In the genomic region with DNA sequence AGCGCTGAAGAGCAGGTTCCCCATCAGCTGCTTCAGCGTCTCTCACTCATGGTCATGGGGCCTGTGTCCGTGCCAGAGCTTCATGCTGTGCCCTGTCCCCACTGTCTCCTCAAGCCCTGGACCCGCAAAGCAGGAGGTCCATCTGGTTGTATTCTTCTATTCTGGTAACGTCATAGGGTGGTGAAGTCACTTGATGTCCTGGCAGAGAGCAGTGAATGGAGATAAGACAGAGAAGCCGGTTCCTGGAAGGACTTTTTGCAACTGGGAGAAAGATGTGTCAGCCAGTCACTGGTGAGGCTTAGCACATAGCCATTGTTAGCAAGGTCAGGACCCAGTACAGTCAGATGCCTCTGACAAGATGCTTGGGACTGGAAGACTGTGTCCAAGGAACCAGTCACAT, we compare ENCODE assay signal across 19 mouse cellular contexts.
DNase-seq lines count a peak whose midpoint lies in the region; ATAC-seq lines count a peak whose summit lies in the region.
"Had no signal": no experiment of that assay in that cellular context is flagged by ENCODE, and none has a peak within 500 bp of the region (broad histone marks: within the 10 kb centered on the region; RNA-seq: fewer than 3 reads in every experiment).

No protein-coding gene starts in this region.

- WGBS in heart, embryonic 12.5 days, result 58% methylated on average over 6 of the region's 6 CpGs
- 84% methylated on average over 6 of the region's 6 CpGs for WGBS in hindbrain, embryonic 10.5 days
- 82% methylated on average over 6 of the region's 6 CpGs for WGBS in hindbrain, embryonic 16.5 days

- intact Hi-C loops in heart, postnatal 10 days (cut with DNase I), result loop anchor here (5.0 kb wide), 1 partner anchor 59 kb away; no protein-coding TSS in a partner anchor

- no peaks in the 10 kb centered on the region for H3K36me3 ChIP-seq in heart, embryonic 12.5 days
- H3K36me3 ChIP-seq in hindbrain, embryonic 10.5 days, result no peaks in the 10 kb centered on the region
- no peaks in the 10 kb centered on the region for H3K36me3 ChIP-seq in hindbrain, embryonic 16.5 days (ENCODE audit: control insufficient read depth, insufficient read depth, low read length)
- H3K36me3 ChIP-seq: embryonic facial prominence, embryonic 13.5 days; hindbrain, embryonic 12.5 days; intestine, embryonic 15.5 days had no signal

- H3K27ac ChIP-seq in heart, embryonic 12.5 days (ENCODE audit: poor library complexity, severe bottlenecking), result no peak overlapping the region
- peak overlapping the region; percentile 8; the same call in 1 of the 2 replicates for H3K27ac ChIP-seq in hindbrain, embryonic 10.5 days
- H3K27ac ChIP-seq in hindbrain, embryonic 16.5 days (ENCODE audit: low read depth, low read length), result no peak overlapping the region
- H3K27ac ChIP-seq: embryonic facial prominence, embryonic 13.5 days; forebrain, embryonic 13.5 days; gastrocnemius, adult 2 months; hindbrain, embryonic 12.5 days; hindbrain, postnatal 0 days; intestine, embryonic 15.5 days had no signal

- H3K9me3 ChIP-seq in heart, embryonic 12.5 days (replicated peaks), result no peaks in the 10 kb centered on the region
- no peaks in the 10 kb centered on the region for H3K9me3 ChIP-seq in hindbrain, embryonic 10.5 days
- no peaks in the 10 kb centered on the region for H3K9me3 ChIP-seq in hindbrain, embryonic 16.5 days (ENCODE audit: control insufficient read depth, low read length)
- H3K9me3 ChIP-seq: embryonic facial prominence, embryonic 13.5 days; forebrain, embryonic 13.5 days; hindbrain, embryonic 12.5 days; intestine, embryonic 15.5 days had no signal

- no peak for ATAC-seq in heart, embryonic 12.5 days (ENCODE audit: insufficient number of reproducible peaks, low FRiP score)
- no peak for ATAC-seq in hindbrain, embryonic 16.5 days
- ATAC-seq: forebrain, embryonic 13.5 days; hindbrain, postnatal 0 days; intestine, embryonic 15.5 days had no signal

- H3K27me3 ChIP-seq in heart, embryonic 12.5 days (replicated peaks), result peaks cover 6% of the 10 kb centered on the region; the same call in 1 of the 2 replicates
- H3K27me3 ChIP-seq in hindbrain, embryonic 10.5 days (ENCODE audit: insufficient read depth, poor library complexity, severe bottlenecking), result peaks cover 93% of the 10 kb centered on the region
- no peaks in the 10 kb centered on the region for H3K27me3 ChIP-seq in hindbrain, embryonic 16.5 days (replicated peaks; ENCODE audit: control insufficient read depth, insufficient read depth, low read length)

- no peak overlapping the region for H3K9ac ChIP-seq in heart, embryonic 12.5 days
- H3K9ac ChIP-seq in hindbrain, embryonic 16.5 days (ENCODE audit: low read depth, low read length), result no peak overlapping the region
- H3K9ac ChIP-seq: embryonic facial prominence, embryonic 13.5 days; forebrain, embryonic 13.5 days; hindbrain, embryonic 12.5 days; intestine, embryonic 15.5 days had no signal

- DNase-seq in heart, adult 11 months, result peak; percentile 96
- DNase-seq in hindbrain, embryonic 10.5 days (ENCODE audit: low spot score), result no peak
- peak; percentile 36 for DNase-seq in NIH3T3 (ENCODE audit: low read depth)
- peak; percentile 56 to 61 for DNase-seq in heart, postnatal 10 days
- DNase-seq in right cerebral cortex, adult 18-20 months, result no peak
- DNase-seq in spleen, postnatal 10 days (ENCODE audit: low spot score in 2 of 2), result no peak
- DNase-seq: adrenal gland, postnatal 14 days; cerebellum, adult 11-12 months; cerebellum, adult 9-10 months; gastrocnemius, adult 2 months; gastrocnemius, postnatal 25 days; kidney, adult 18-20 months had no signal

- no peak overlapping the region for H3K4me2 ChIP-seq in heart, embryonic 12.5 days
- H3K4me2 ChIP-seq in hindbrain, embryonic 16.5 days (ENCODE audit: low read length), result no peak overlapping the region
- H3K4me2 ChIP-seq: embryonic facial prominence, embryonic 13.5 days; forebrain, embryonic 13.5 days; hindbrain, embryonic 12.5 days; intestine, embryonic 15.5 days had no signal

- H3K4me1 ChIP-seq in heart, embryonic 12.5 days (replicated peaks), result peaks cover 17% of the 10 kb centered on the region
- peaks cover 60% of the 10 kb centered on the region for H3K4me1 ChIP-seq in hindbrain, embryonic 10.5 days (replicated peaks)
- no peaks in the 10 kb centered on the region; the same call in 1 of the 2 replicates for H3K4me1 ChIP-seq in hindbrain, embryonic 16.5 days (ENCODE audit: control insufficient read depth, insufficient read depth, low read depth, low read length)
- H3K4me1 ChIP-seq: forebrain, embryonic 13.5 days had no signal

- no peak overlapping the region for H3K4me3 ChIP-seq in heart, embryonic 12.5 days
- no peak overlapping the region for H3K4me3 ChIP-seq in hindbrain, embryonic 10.5 days
- H3K4me3 ChIP-seq in hindbrain, embryonic 16.5 days (ENCODE audit: low read length), result no peak overlapping the region
- H3K4me3 ChIP-seq: embryonic facial prominence, embryonic 13.5 days; forebrain, embryonic 13.5 days; gastrocnemius, adult 2 months; hindbrain, embryonic 12.5 days; intestine, embryonic 15.5 days had no signal

Comparison
In these comparisons a context has a peak if more than half of its experiments do, and no peak if none do; other contexts are left out.
1. DNase-seq: peak in heart, adult 11 months (single experiment), NIH3T3 (single experiment) and heart, postnatal 10 days (2 of 2); none in hindbrain, embryonic 10.5 days (single experiment), right cerebral cortex, adult 18-20 months (single experiment) and spleen, postnatal 10 days (0 of 2).